In genomic region chr10:59701805-59702204, GRCm38 (mm10) we compare ENCODE assay signal across 8 mouse cellular contexts. TPM values are rescaled to one million over a fixed set of nuclear protein-coding genes. Genes with fewer than 3 reads are reported as not detected.
DNase-seq lines count a peak whose midpoint lies in the region; ATAC-seq and TF ChIP-seq lines count a peak whose summit lies in the region.

No protein-coding gene starts in this region.

- H3K36me3 ChIP-seq in kidney, adult 2 months (ENCODE audit: control insufficient read depth, insufficient read depth, low read length), result no peaks in the 10 kb centered on the region
- H3K36me3 ChIP-seq in hindbrain, embryonic 16.5 days (ENCODE audit: control insufficient read depth, insufficient read depth, low read length), result no peaks in the 10 kb centered on the region
- no peaks in the 10 kb centered on the region for H3K36me3 ChIP-seq in myocyte (ENCODE audit: control insufficient read depth, insufficient read depth)

- H3K27ac ChIP-seq in kidney, adult 2 months (ENCODE audit: insufficient read depth, low read depth, low read length), result no peak overlapping the region
- no peak overlapping the region for H3K27ac ChIP-seq in hindbrain, embryonic 16.5 days (ENCODE audit: low read depth, low read length)

- no peak for DNase-seq in kidney, adult 2 months
- DNase-seq in kidney, postnatal 10 days, result no peak
- peak; percentile 15 for DNase-seq in c-Kit-positive CD71-positive TER-119-negative erythroid progenitor cells, embryonic 14.5 days (ENCODE audit: low read depth)
- DNase-seq in layer of hippocampus, postnatal 10 days (ENCODE audit: low spot score in 2 of 2), result no peak
- no peak for DNase-seq in kidney, postnatal 14 days
- DNase-seq in layer of hippocampus, postnatal 25 days (ENCODE audit: extremely low spot score in 1 of 2, low spot score in 1 of 2), result no peak

- 0 out of 2 replicates have a peak overlapping the region, but pooled peaks have one; percentile 12 for H3K4me3 ChIP-seq in kidney, adult 2 months (ENCODE audit: insufficient read depth, low read depth, low read length)
- peak overlapping the region; percentile 71 for H3K4me3 ChIP-seq in hindbrain, embryonic 16.5 days (ENCODE audit: low read length)
- peak overlapping the region; percentile 62 for H3K4me3 ChIP-seq in myocyte

- H3K4me2 ChIP-seq in hindbrain, embryonic 16.5 days (ENCODE audit: low read length), result peak overlapping the region; percentile 80
- peak overlapping the region; percentile 76 for H3K4me2 ChIP-seq in myocyte (ENCODE audit: low read depth)

- no peak overlapping the region for H3ac ChIP-seq in myocyte (ENCODE audit: control insufficient read depth, insufficient read length)

- H3K9me3 ChIP-seq in hindbrain, embryonic 16.5 days (ENCODE audit: control insufficient read depth, low read length), result no peaks in the 10 kb centered on the region

- no peak overlapping the region for H3K9ac ChIP-seq in hindbrain, embryonic 16.5 days (ENCODE audit: low read depth, low read length)

- ATAC-seq in hindbrain, embryonic 16.5 days, result no peak; the same call in 1 of the 2 replicates

- no peak for TF ChIP-seq POLR2A in kidney, adult 2 months (IDR thresholded peaks at IDR 0.05; ENCODE audit: low read depth, low read length)
- TF ChIP-seq POLR2A in myocyte (IDR thresholded peaks at IDR 0.05; ENCODE audit: insufficient read length, low read depth), result no peak

- H3K4me1 ChIP-seq in kidney, adult 2 months (ENCODE audit: control insufficient read depth, insufficient read depth, low read length), result peaks cover 6% of the 10 kb centered on the region; the same call in 1 of the 2 replicates
- H3K4me1 ChIP-seq in hindbrain, embryonic 16.5 days (ENCODE audit: control insufficient read depth, insufficient read depth, low read depth, low read length), result peaks cover 8% of the 10 kb centered on the region

- TF ChIP-seq CTCF in kidney, adult 2 months (conservative IDR thresholded peaks at IDR 0.05; ENCODE audit: insufficient read depth, insufficient read length, low read depth, low read length), result no peak

- H3K79me2 ChIP-seq in myocyte (ENCODE audit: control insufficient read depth, insufficient read depth), result peaks cover 39% of the 10 kb centered on the region

- 36% methylated on average over 5 of the region's 5 CpGs for WGBS in kidney, adult 2 months
- 44% methylated on average over 5 of the region's 5 CpGs for WGBS in hindbrain, embryonic 16.5 days

- no peaks in the 10 kb centered on the region for H3K27me3 ChIP-seq in kidney, adult 2 months (replicated peaks; ENCODE audit: control insufficient read depth, insufficient read depth, low read length)
- H3K27me3 ChIP-seq in hindbrain, embryonic 16.5 days (replicated peaks; ENCODE audit: control insufficient read depth, insufficient read depth, low read length), result no peaks in the 10 kb centered on the region
- no peaks in the 10 kb centered on the region for H3K27me3 ChIP-seq in myocyte (ENCODE audit: control insufficient read depth, insufficient read depth, insufficient read length)

TF ChIP-seq in myocyte, 11 proteins besides CTCF, POLR2A, EP300 and RAD21:
- TF ChIP-seq USF1 (IDR thresholded peaks at IDR 0.05; ENCODE audit: low read depth) (no peak), MYOG (IDR thresholded peaks at IDR 0.05; ENCODE audit: control insufficient read depth in 1 of 3, insufficient read depth in 1 of 3, insufficient read length in 2 of 3, low read depth in 2 of 3) (no peak), TCF3 (IDR thresholded peaks at IDR 0.05; ENCODE audit: insufficient read length, low read depth) (no peak), MYOD1 (IDR thresholded peaks at IDR 0.05; ENCODE audit: control insufficient read depth in 1 of 3, insufficient read length in 2 of 3, low read depth in 2 of 3) (no peak), E2F4 (IDR thresholded peaks at IDR 0.05; ENCODE audit: insufficient read depth) (no peak), MAX (IDR thresholded peaks at IDR 0.05; ENCODE audit: low read depth) (no peak), REST (IDR thresholded peaks at IDR 0.05; ENCODE audit: insufficient read depth, insufficient read length) (no peak), POLR2AphosphoS2 (IDR thresholded peaks at IDR 0.05; ENCODE audit: insufficient read length, low read depth) (no peak), TCF12 (IDR thresholded peaks at IDR 0.05; ENCODE audit: insufficient read depth, poor library complexity, severe bottlenecking) (no peak), CEBPB (IDR thresholded peaks at IDR 0.05; ENCODE audit: insufficient read depth, poor library complexity, severe bottlenecking) (no peak), SRF (IDR thresholded peaks at IDR 0.05; ENCODE audit: control insufficient read depth, insufficient read length, low read depth) (no peak)
TF ChIP-seq in myocyte: peak in this region for 0.

RNA-seq across cellular contexts. Expression of gene Micu1, which starts 0.5 kb away (rescaled TPM):
- polyA plus RNA-seq in kidney, adult 2 months (2012; rRNA removed), result 59.0 and 61.2 TPM in 2 replicates
- polyA plus RNA-seq in hindbrain, embryonic 16.5 days (2015; fragmentation: Nextera tagmentation; extraction: Ambion mirVana), result 85.0 and 87.1 TPM in 2 replicates
- polyA plus RNA-seq in myocyte (2012; fragmentation: generic; extraction: Trizol), result 264 TPM
- 10 to 100 TPM; 72.8 to 82.6 TPM for total RNA-seq in layer of hippocampus, postnatal 10 days (2021)
- 10 to 100 TPM; 94.0 to 99.5 TPM for total RNA-seq in layer of hippocampus, postnatal 25 days (2021)

Comparison
In these comparisons a context has a peak if more than half of its experiments do, and no peak if none do; other contexts are left out.
1. H3K4me3 ChIP-seq: peak in every context shown above with its lines; median percentile 71 in hindbrain, embryonic 16.5 days; 62 in myocyte; 12 in kidney, adult 2 months.